Mouse (Mus musculus) forebrain, embryonic 10.5 days (tissue): ENCODE results near the gene Bcas3. TPM values are rescaled to one million over a fixed set of nuclear protein-coding genes. Genes with fewer than 3 reads are reported as not detected.
A peak's percentile ranks its signal among the peaks of the same experiment; 100 is the strongest.

Experiments used
- DNase-seq: peaks from one replicate; pipeline ENCODE4 v3.0.0-alpha.2; 2017; ENCODE audit warnings: low spot score; ENCODE audit errors: extremely low spot score
- H3K27ac ChIP-seq: fragments of 300-500 bp; sonication (generic); 2 replicates; pipeline ENCODE4 v1.5.1; 2016; ENCODE audit warnings: mild to moderate bottlenecking
- H3K27me3 ChIP-seq: fragments of 300-500 bp; sonication (generic); 2 replicates; pipeline ENCODE4 v1.6.1; 2016; ENCODE audit warnings: mild to moderate bottlenecking; ENCODE audit not compliant: poor library complexity, severe bottlenecking
- H3K36me3 ChIP-seq: fragments of 300-500 bp; sonication (generic); replicated peaks from 2 replicates; pipeline ENCODE4 v1.6.1; 2016; ENCODE audit warnings: mild to moderate bottlenecking, moderate library complexity
- H3K4me1 ChIP-seq: fragments of 300-500 bp; sonication (generic); 2 replicates; pipeline ENCODE4 v1.6.1; 2016
- H3K4me3 ChIP-seq: fragments of 300-500 bp; sonication (generic); 2 replicates; pipeline ENCODE4 v1.5.1; 2016; ENCODE audit warnings: mild to moderate bottlenecking, moderate library complexity
- H3K9me3 ChIP-seq: fragments of 300-500 bp; sonication (generic); 2 replicates; pipeline ENCODE4 v1.6.1; 2016; ENCODE audit warnings: mild to moderate bottlenecking, moderate library complexity
- WGBS: fragments of 180-500 bp; shearing (Covaris S2); methylation state at CpG from one replicate; pipeline ENCODE4 v1.1.7; 2016; 5-methylcytosine and 5-hydroxymethylcytosine counted together
- polyA plus RNA-seq: library from polyadenylated mRNA; unstranded; fragments of >200 nt; fragmentation: Nextera tagmentation; extraction: Ambion mirVana; gene quantifications from 2 replicates; pipeline ENCODE4 v1.2.1, GENCODE M21; 2016

The Bcas3 gene
- polyA plus RNA-seq, 1 experiment from 2014 or later, result 19.6 TPM

- Histone ChIP-seq H3K27me3 (no peaks in the 10 kb centered on the region), H3K36me3 (no peaks in the 10 kb centered on the region), H3K9me3 (no peaks in the 10 kb centered on the region), H3K4me1 (peaks cover 60% of the 10 kb centered on the region), H3K27ac (no peak overlapping the region), H3K4me3 (no peak overlapping the region)
- no peak for DNase-seq
- WGBS, result 83% methylated on average over 12 of the region's 12 CpGs
Observed at GRCm38 (mm10) chr11:85644027-85644747, 291.2 kb downstream of the Bcas3 start.

GRCm38 (mm10) chr11:85644748-85645060, 291.7 kb downstream of the Bcas3 start:
- Histone ChIP-seq H3K27me3 (no peaks in the 10 kb centered on the region), H3K27ac (no peak overlapping the region), H3K4me3 (no peak overlapping the region), H3K4me1 (peaks cover 55% of the 10 kb centered on the region), H3K9me3 (no peaks in the 10 kb centered on the region), H3K36me3 (no peaks in the 10 kb centered on the region)
- DNase-seq, result no peak
- 91% methylated on average over 6 of the region's 6 CpGs for WGBS

GRCm38 (mm10) chr11:85645152-85645835, 292.3 kb downstream of the Bcas3 start:
- Histone ChIP-seq H3K4me3 (no peak overlapping the region), H3K4me1 (peaks cover 49% of the 10 kb centered on the region), H3K27ac (no peak overlapping the region), H3K36me3 (no peaks in the 10 kb centered on the region), H3K27me3 (no peaks in the 10 kb centered on the region), H3K9me3 (no peaks in the 10 kb centered on the region)
- DNase-seq, result no peak
- 78% methylated on average over 7 of the region's 7 CpGs for whole genome bisulfite sequencing

GRCm38 (mm10) chr11:85648893-85649292, 295.9 kb downstream of the Bcas3 start:
- peaks cover 17% of the 10 kb centered on the region for H3K4me1 ChIP-seq
- 80% methylated on average over 3 of the region's 3 CpGs for WGBS

GRCm38 (mm10) chr11:85649373-85649772, 296.4 kb downstream of the Bcas3 start:
- Histone ChIP-seq H3K27ac (no peak overlapping the region), H3K4me3 (no peak overlapping the region), H3K9me3 (no peaks in the 10 kb centered on the region), H3K27me3 (no peaks in the 10 kb centered on the region), H3K36me3 (no peaks in the 10 kb centered on the region), H3K4me1 (peaks cover 12% of the 10 kb centered on the region)
- DNase-seq, result no peak
- WGBS, result 86% methylated on average over 9 of the region's 9 CpGs

More at GRCm38 (mm10) chr11:85648893-85649292, 295.9 kb downstream of the Bcas3 start:
- Histone ChIP-seq H3K27me3 (no peaks in the 10 kb centered on the region), H3K36me3 (no peaks in the 10 kb centered on the region), H3K4me3 (no peak overlapping the region), H3K27ac (no peak overlapping the region), H3K9me3 (no peaks in the 10 kb centered on the region)
- DNase-seq, result no peak

GRCm38 (mm10) chr11:85657471-85657870, 304.5 kb downstream of the Bcas3 start:
- no peak overlapping the region for H3K27ac ChIP-seq
- H3K4me1 ChIP-seq, result peaks cover 18% of the 10 kb centered on the region
- WGBS, result 79% methylated on average over 4 of the region's 4 CpGs
- H3K9me3 ChIP-seq, result no peaks in the 10 kb centered on the region
- DNase-seq, result no peak
- no peaks in the 10 kb centered on the region for H3K27me3 ChIP-seq
- H3K36me3 ChIP-seq, result no peaks in the 10 kb centered on the region
- no peak overlapping the region for H3K4me3 ChIP-seq

- no peaks in the 10 kb centered on the region for H3K36me3 ChIP-seq
- DNase-seq, result no peak
- 81% methylated on average over 4 of the region's 4 CpGs for WGBS
Observed at GRCm38 (mm10) chr11:85660304-85660703, 307.3 kb downstream of the Bcas3 start.

GRCm38 (mm10) chr11:85667176-85667575, 314.2 kb downstream of the Bcas3 start:
- Histone ChIP-seq H3K4me1 (peaks cover 37% of the 10 kb centered on the region), H3K27me3 (no peaks in the 10 kb centered on the region), H3K4me3 (no peak overlapping the region), H3K9me3 (no peaks in the 10 kb centered on the region), H3K27ac (no peak overlapping the region), H3K36me3 (no peaks in the 10 kb centered on the region)
- 70% methylated on average over 7 of the region's 7 CpGs for WGBS
- no peak for DNase-seq

More at GRCm38 (mm10) chr11:85660304-85660703, 307.3 kb downstream of the Bcas3 start:
- Histone ChIP-seq H3K4me1 (peaks cover 18% of the 10 kb centered on the region), H3K4me3 (no peak overlapping the region), H3K9me3 (no peaks in the 10 kb centered on the region), H3K27ac (no peak overlapping the region), H3K27me3 (no peaks in the 10 kb centered on the region)

- no peaks in the 10 kb centered on the region for H3K36me3 ChIP-seq
- DNase-seq, result peak; percentile 32
- no peaks in the 10 kb centered on the region for H3K9me3 ChIP-seq
- peaks cover under 1% of the 10 kb centered on the region; the same call in 1 of the 2 replicates for H3K27me3 ChIP-seq
- peaks cover 37% of the 10 kb centered on the region for H3K4me1 ChIP-seq
- 64% methylated on average over 9 of the region's 9 CpGs for WGBS
- no peak overlapping the region for H3K27ac ChIP-seq
- H3K4me3 ChIP-seq, result no peak overlapping the region
Observed at GRCm38 (mm10) chr11:85667741-85668140, 314.8 kb downstream of the Bcas3 start.

- H3K27ac ChIP-seq, result no peak overlapping the region
- DNase-seq, result no peak
- H3K36me3 ChIP-seq, result no peaks in the 10 kb centered on the region
- peaks cover 39% of the 10 kb centered on the region for H3K27me3 ChIP-seq
- H3K4me1 ChIP-seq, result peaks cover 46% of the 10 kb centered on the region
- H3K9me3 ChIP-seq, result no peaks in the 10 kb centered on the region
- H3K4me3 ChIP-seq, result no peak overlapping the region
- 85% methylated on average over 10 of the region's 10 CpGs for WGBS
Observed at GRCm38 (mm10) chr11:85672881-85673475, 320.0 kb downstream of the Bcas3 start.

GRCm38 (mm10) chr11:85675244-85675643, 322.3 kb downstream of the Bcas3 start:
- Histone ChIP-seq H3K4me3 (no peak overlapping the region), H3K9me3 (no peaks in the 10 kb centered on the region), H3K4me1 (peaks cover 51% of the 10 kb centered on the region), H3K27ac (0 out of 2 replicates have a peak overlapping the region, but pooled peaks have one; percentile 60), H3K27me3 (peaks cover 47% of the 10 kb centered on the region), H3K36me3 (no peaks in the 10 kb centered on the region)
- DNase-seq, result no peak
- WGBS, result 47% methylated on average over 4 of the region's 4 CpGs

- Histone ChIP-seq H3K27ac (peak overlapping the region; percentile 31), H3K4me3 (no peak overlapping the region), H3K36me3 (no peaks in the 10 kb centered on the region), H3K4me1 (peaks cover 49% of the 10 kb centered on the region), H3K27me3 (peaks cover 53% of the 10 kb centered on the region), H3K9me3 (no peaks in the 10 kb centered on the region)
- DNase-seq, result no peak
- WGBS, result 73% methylated on average over 10 of the region's 10 CpGs
Observed at GRCm38 (mm10) chr11:85676357-85677004, 323.5 kb downstream of the Bcas3 start.
